Mouse (Mus musculus) intestine, postnatal 0 days (tissue): ENCODE data around the gene Olfr704. TPM values are rescaled to one million over a fixed set of nuclear protein-coding genes. Genes with fewer than 3 reads are reported as not detected.

Source experiments
- ATAC-seq: fragments of 200-750 bp; cut with Nextera tagmentation; 2 replicates; pipeline ENCODE4 v1.8.0; 2017; ENCODE audit warnings: mild to moderate bottlenecking, moderate TSS enrichment, moderate library complexity
- H3K27ac ChIP-seq: fragments of 300-500 bp; sonication (generic); 2 replicates; pipeline ENCODE4 v1.5.1; 2014; ENCODE audit warnings: mild to moderate bottlenecking, low read depth, low read length, moderate library complexity
- H3K27me3 ChIP-seq: fragments of 300-500 bp; sonication (generic); replicated peaks from 2 replicates; pipeline ENCODE4 v1.6.1; 2014; ENCODE audit warnings: low read length, mixed read lengths; ENCODE audit not compliant: control insufficient read depth, insufficient read depth
- H3K36me3 ChIP-seq: fragments of 300-500 bp; sonication (generic); 2 replicates; pipeline ENCODE4 v1.6.1; 2014; ENCODE audit warnings: mild to moderate bottlenecking, moderate library complexity; ENCODE audit not compliant: control insufficient read depth, insufficient read depth
- H3K4me1 ChIP-seq: fragments of 300-500 bp; sonication (generic); replicated peaks from 2 replicates; pipeline ENCODE4 v1.6.1; 2014; ENCODE audit warnings: antibody characterized with exemption, low read length, mixed read lengths; ENCODE audit not compliant: control insufficient read depth, insufficient read depth
- H3K4me2 ChIP-seq: fragments of 300-500 bp; sonication (generic); replicated peaks from 2 replicates; pipeline ENCODE4 v1.6.1; 2014; ENCODE audit warnings: low read depth, mild to moderate bottlenecking, moderate library complexity
- H3K4me3 ChIP-seq: fragments of 300-500 bp; sonication (generic); 2 replicates; pipeline ENCODE4 v1.5.1; 2014; ENCODE audit warnings: low read depth, low read length
- H3K9ac ChIP-seq: fragments of 300-500 bp; sonication (generic); 2 replicates; pipeline ENCODE4 v1.6.1; 2014; ENCODE audit warnings: mild to moderate bottlenecking, low read depth, low read length
- H3K9me3 ChIP-seq: fragments of 300-500 bp; sonication (generic); 2 replicates; pipeline ENCODE4 v1.6.1; 2016; ENCODE audit warnings: mixed run types; ENCODE audit not compliant: control insufficient read depth
- CTCF ChIP-seq: sonication (generic); IDR thresholded peaks from 2 replicates; pipeline ENCODE4 v1.5.1; 2016; ENCODE audit warnings: low read depth, mild to moderate bottlenecking, control low read depth, antibody characterized with exemption, moderate library complexity
- WGBS: fragments of 180-500 bp; shearing (Covaris S2); extraction: QIAGEN DNeasy Blood & Tissue Kit; methylation state at CpG from one replicate; pipeline ENCODE4 v1.1.7; 2014; 5-methylcytosine and 5-hydroxymethylcytosine counted together
- polyA plus RNA-seq: library from polyadenylated mRNA; unstranded; fragments of >200 nt; fragmentation: Nextera tagmentation; extraction: Ambion mirVana; gene quantifications from 2 replicates; pipeline ENCODE4 v1.2.1, GENCODE M21; 2015

The Olfr704 gene
- polyA plus RNA-seq: not detected in 2 replicates

DNA sequence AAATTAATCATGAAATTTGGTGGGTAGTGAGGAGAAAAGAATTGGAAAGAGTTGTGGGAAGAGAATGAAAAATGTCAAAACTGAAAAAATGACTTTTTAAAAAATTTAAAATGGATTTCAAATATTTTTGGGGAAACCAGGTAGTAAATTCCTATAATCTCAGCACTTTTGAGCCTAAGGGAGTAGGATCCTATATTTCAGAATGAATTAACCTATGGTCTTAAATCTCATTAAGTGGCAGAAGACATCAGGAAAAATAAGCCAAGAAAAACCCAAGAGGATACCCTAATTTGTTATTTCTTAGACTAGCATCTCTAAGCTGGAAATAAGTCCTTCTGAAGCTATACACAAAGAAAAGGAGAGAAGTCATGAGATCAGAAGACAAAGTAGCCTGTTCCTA is at the start of gene Olfr704:
TSS of gene Olfr704 (plus strand) at position 301 of the 400 bp plus-strand sequence.
- Histone ChIP-seq H3K27me3 (no peaks in the 10 kb centered on the region), H3K4me1 (no peaks in the 10 kb centered on the region), H3K4me3 (no peak within 1 kb of the TSS), H3K4me2 (no peak within 1 kb of the TSS), H3K36me3 (no peaks in the 10 kb centered on the region), H3K9me3 (no peaks in the 10 kb centered on the region), H3K27ac (no peak within 1 kb of the TSS), H3K9ac (no peak within 1 kb of the TSS)
- TF ChIP-seq CTCF: no peak
- ATAC-seq: no peak

DNA sequence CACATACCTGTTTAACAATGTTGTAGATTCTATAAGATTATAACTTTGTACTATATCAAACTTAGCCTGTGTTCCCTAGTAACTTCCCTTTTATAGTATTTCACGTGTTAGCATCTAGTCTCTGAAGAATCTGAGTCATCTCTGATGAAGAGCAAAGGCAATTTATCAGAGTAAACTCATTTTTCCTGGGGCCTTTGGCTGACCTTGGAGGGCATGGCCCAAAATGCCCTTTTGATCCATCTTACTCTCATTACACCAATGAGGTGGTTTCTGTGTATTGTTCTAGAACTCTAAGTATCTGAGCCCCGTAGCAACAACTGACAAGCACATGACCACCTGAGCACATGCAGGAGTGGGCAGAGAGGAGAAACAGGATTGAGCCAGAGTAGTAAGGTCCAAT is 49.2 kb upstream of the Olfr704 start, which contains the start of gene Olfr701:
TSS of gene Olfr701 (plus strand) at position 301 of the 400 bp plus-strand sequence.
- Histone ChIP-seq H3K4me3 (no peak within 1 kb of the TSS), H3K36me3 (no peaks in the 10 kb centered on the region), H3K9ac (no peak within 1 kb of the TSS), H3K27me3 (no peaks in the 10 kb centered on the region), H3K9me3 (no peaks in the 10 kb centered on the region), H3K4me2 (no peak within 1 kb of the TSS), H3K4me1 (no peaks in the 10 kb centered on the region), H3K27ac (no peak within 1 kb of the TSS)
- 60% methylated on average over 2 of the region's 2 CpGs for WGBS
- ATAC-seq: no peak
- TF ChIP-seq CTCF: no peak

DNA sequence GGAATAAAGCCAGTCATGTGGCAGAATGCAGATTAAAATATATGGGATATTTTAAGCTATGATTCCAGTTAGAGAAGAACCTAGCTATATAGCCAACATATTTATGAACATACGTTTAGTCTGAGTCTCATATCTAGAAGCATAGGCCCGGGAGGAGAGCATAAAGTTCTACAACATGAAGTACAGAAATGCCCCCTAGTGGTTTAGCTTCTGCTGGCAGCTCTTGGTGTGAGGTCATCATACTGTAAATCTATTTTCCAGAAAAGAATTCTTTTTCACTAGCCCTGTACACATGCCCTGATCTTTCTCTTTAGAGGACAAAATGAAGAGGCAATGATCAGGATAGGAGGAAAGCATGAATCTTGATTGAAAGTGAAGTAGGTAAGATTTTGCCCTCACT is 47.2 kb upstream of the Olfr704 start:
- no peak for ATAC-seq
- Histone ChIP-seq H3K9me3 (no peaks in the 10 kb centered on the region), H3K9ac (no peak overlapping the region), H3K4me2 (no peak overlapping the region), H3K4me3 (no peak overlapping the region), H3K27ac (no peak overlapping the region), H3K4me1 (no peaks in the 10 kb centered on the region), H3K36me3 (no peaks in the 10 kb centered on the region), H3K27me3 (no peaks in the 10 kb centered on the region)
- peak; percentile 67 for TF ChIP-seq CTCF
- 31% methylated on average over 2 of the region's 2 CpGs for WGBS

DNA sequence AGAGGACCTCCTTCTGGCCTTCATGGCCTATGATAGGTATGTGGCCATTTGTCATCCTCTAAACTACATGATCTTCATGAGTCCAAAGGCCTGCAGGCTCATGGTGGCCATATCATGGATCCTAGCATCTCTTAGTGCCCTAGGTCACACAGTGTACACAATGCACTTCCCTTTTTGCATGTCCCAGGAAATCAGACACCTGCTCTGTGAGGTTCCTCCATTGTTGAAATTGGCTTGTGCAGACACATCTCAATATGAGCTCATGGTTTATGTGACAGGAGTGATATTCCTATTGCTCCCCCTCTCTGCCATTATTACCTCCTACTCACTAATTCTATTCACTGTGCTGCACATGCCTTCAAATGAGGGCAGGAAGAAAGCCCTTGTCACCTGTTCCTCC is 44.6 kb upstream of the Olfr704 start:
- no peaks in the 10 kb centered on the region for H3K9me3 ChIP-seq
- H3K27me3 ChIP-seq: no peaks in the 10 kb centered on the region
- no peak for TF ChIP-seq CTCF
- H3K27ac ChIP-seq: no peak overlapping the region
- no peak overlapping the region for H3K4me2 ChIP-seq
- ATAC-seq: no peak
- H3K4me3 ChIP-seq: no peak overlapping the region
- H3K9ac ChIP-seq: no peak overlapping the region
- no peaks in the 10 kb centered on the region for H3K36me3 ChIP-seq
- no peaks in the 10 kb centered on the region for H3K4me1 ChIP-seq

DNA sequence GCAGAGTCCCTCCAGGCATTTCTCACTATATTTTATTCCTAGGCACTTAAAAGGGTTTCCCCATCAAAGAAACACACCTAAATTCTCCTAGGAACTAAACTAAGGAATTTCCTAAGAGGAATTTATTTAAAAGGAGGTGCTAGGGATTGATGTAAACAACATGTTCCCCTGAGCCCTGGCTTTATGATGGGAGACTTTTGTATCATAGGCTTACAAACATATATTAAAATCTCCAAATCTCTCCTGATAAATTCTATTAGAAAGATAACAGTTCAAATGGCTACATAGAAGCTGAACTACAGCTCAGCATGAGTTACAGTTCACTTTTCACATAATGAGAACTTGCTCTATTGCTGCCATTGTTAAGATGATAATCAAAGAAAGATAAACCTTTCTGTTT is 29.2 kb upstream of the Olfr704 start, which contains the start of gene Olfr702:
TSS of gene Olfr702 (minus strand) at position 101 of the 400 bp plus-strand sequence.
- Histone ChIP-seq H3K27me3 (no peaks in the 10 kb centered on the region), H3K4me1 (no peaks in the 10 kb centered on the region), H3K9ac (no peak within 1 kb of the TSS), H3K4me3 (no peak within 1 kb of the TSS), H3K9me3 (no peaks in the 10 kb centered on the region), H3K27ac (no peak within 1 kb of the TSS), H3K4me2 (no peak within 1 kb of the TSS), H3K36me3 (no peaks in the 10 kb centered on the region)
- ATAC-seq: no peak
- TF ChIP-seq CTCF: no peak

DNA sequence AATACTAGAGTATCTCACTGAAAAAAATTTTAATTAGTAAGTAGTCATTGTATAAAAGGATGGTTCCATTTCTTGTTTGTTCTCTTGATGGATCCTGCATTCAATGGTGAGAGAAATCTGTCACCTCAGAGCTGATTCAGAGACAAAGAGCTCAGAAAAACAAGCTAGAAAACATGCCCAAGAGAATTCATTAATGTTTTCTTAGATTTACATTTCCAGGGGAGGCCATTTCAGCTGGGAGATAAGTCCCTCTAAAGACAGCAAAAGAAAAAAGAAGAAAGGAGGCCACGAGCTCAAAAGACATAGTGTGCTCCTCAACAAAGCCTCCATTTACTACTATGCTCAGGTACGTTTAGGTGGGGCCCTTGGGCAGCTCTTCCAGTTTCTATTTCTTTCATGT is 19.9 kb upstream of the Olfr704 start, which contains the start of gene Olfr703:
TSS of gene Olfr703 (plus strand) at position 301 of the 400 bp plus-strand sequence.
- Histone ChIP-seq H3K36me3 (no peaks in the 10 kb centered on the region), H3K9ac (no peak within 1 kb of the TSS), H3K4me1 (no peaks in the 10 kb centered on the region), H3K4me3 (no peak within 1 kb of the TSS), H3K27me3 (no peaks in the 10 kb centered on the region), H3K27ac (no peak within 1 kb of the TSS), H3K4me2 (no peak within 1 kb of the TSS), H3K9me3 (no peaks in the 10 kb centered on the region)
- no peak for TF ChIP-seq CTCF
- WGBS: 56% methylated on average over 2 of the region's 2 CpGs
- ATAC-seq: no peak

DNA sequence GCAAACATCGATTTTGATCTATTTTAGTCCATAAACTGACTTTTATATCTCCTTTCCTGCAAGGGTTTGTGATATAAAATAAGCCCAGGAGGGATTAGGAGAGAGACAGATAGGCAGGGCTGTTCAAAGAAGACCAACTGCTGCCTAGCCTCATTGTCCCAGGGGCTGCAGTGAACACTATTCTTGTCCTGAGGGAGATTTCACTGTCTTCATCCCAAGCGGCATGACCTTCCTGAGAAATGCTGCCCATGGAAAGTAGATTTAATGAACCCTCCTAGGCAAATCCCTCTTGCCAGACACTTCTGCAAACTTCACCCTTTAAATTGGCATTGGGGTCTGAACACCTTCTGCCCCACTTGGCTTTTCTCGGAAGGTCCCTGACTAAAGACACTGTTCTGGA is 13.8 kb downstream of the Olfr704 start, which contains the start of gene Olfr705:
TSS of gene Olfr705 (minus strand) at position 101 of the 400 bp plus-strand sequence.
- Histone ChIP-seq H3K9me3 (no peaks in the 10 kb centered on the region), H3K27me3 (no peaks in the 10 kb centered on the region), H3K4me1 (no peaks in the 10 kb centered on the region), H3K4me2 (no peak within 1 kb of the TSS), H3K27ac (no peak within 1 kb of the TSS), H3K9ac (no peak within 1 kb of the TSS), H3K4me3 (no peak within 1 kb of the TSS), H3K36me3 (no peaks in the 10 kb centered on the region)
- WGBS: 73% methylated on average over 3 of the region's 3 CpGs
- TF ChIP-seq CTCF: no peak
- no peak for ATAC-seq
